Comparison of ENCODE assay signal across 8 mouse cellular contexts in genomic region chr2:37780270-37780929, GRCm38 (mm10). TPM values are rescaled to one million over a fixed set of nuclear protein-coding genes. Genes with fewer than 3 reads are reported as not detected.
DNase-seq lines count a peak whose midpoint lies in the region; ATAC-seq and TF ChIP-seq lines count a peak whose summit lies in the region.

No protein-coding gene starts in this region.

- H3K9ac ChIP-seq in forebrain, postnatal 0 days = no peak overlapping the region
- peak overlapping the region; percentile 9; the same call in 1 of the 2 replicates for H3K9ac ChIP-seq in lung, embryonic 14.5 days

- 4% methylated on average over 14 of the region's 14 CpGs for WGBS in forebrain, postnatal 0 days
- WGBS in lung, embryonic 14.5 days = 3% methylated on average over 14 of the region's 14 CpGs

- H3K27ac ChIP-seq in forebrain, postnatal 0 days (ENCODE audit: low read depth, low read length) = no peak overlapping the region
- no peak overlapping the region for H3K27ac ChIP-seq in lung, embryonic 14.5 days (ENCODE audit: low read depth)

- intact Hi-C loops in left cerebral cortex, postnatal 36 days (cut with DNase I) = no loop called here

- no peaks in the 10 kb centered on the region for H3K27me3 ChIP-seq in forebrain, postnatal 0 days (ENCODE audit: insufficient read depth, low read length)
- H3K27me3 ChIP-seq in lung, embryonic 14.5 days (ENCODE audit: insufficient read depth, low read length) = no peaks in the 10 kb centered on the region

- H3K4me2 ChIP-seq in forebrain, postnatal 0 days (ENCODE audit: low read depth) = peak overlapping the region; percentile 41
- H3K4me2 ChIP-seq in lung, embryonic 14.5 days = peak overlapping the region; percentile 52

- peak overlapping the region; percentile 16 for H3K4me3 ChIP-seq in forebrain, postnatal 0 days (ENCODE audit: low read depth, low read length)
- peak overlapping the region; percentile 13 for H3K4me3 ChIP-seq in lung, embryonic 14.5 days (ENCODE audit: low read depth, low read length)

- TF ChIP-seq CTCF in forebrain, postnatal 0 days (IDR thresholded peaks at IDR 0.05; ENCODE audit: low read depth) = no peak
- TF ChIP-seq CTCF in lung, embryonic 14.5 days (IDR thresholded peaks at IDR 0.05; ENCODE audit: low read depth) = no peak

- ATAC-seq in forebrain, postnatal 0 days = peak; percentile 49
- peak; percentile 66 for ATAC-seq in lung, embryonic 14.5 days (ENCODE audit: insufficient read depth)
- ATAC-seq in cerebellum, adult (ENCODE audit: insufficient number of reproducible peaks, low FRiP score, low TSS enrichment) = no peak

- no peaks in the 10 kb centered on the region for H3K36me3 ChIP-seq in forebrain, postnatal 0 days (ENCODE audit: insufficient read depth)
- no peaks in the 10 kb centered on the region for H3K36me3 ChIP-seq in lung, embryonic 14.5 days (ENCODE audit: insufficient read depth)

- DNase-seq in urinary bladder, postnatal 36 days (ENCODE audit: low spot score in 2 of 2) = peak; percentile 27 to 51
- DNase-seq in urinary bladder, postnatal 4 days (ENCODE audit: low spot score in 2 of 2) = no peak
- DNase-seq in forebrain, postnatal 0 days = no peak
- DNase-seq in kidney, adult 18-20 months = peak; percentile 62
- DNase-seq in lung, embryonic 14.5 days = peak; percentile 67
- peak; percentile 61 for DNase-seq in ovary, postnatal 36 days (ENCODE audit: low spot score)
- no peak for DNase-seq in left cerebral cortex, postnatal 36 days (ENCODE audit: low spot score in 2 of 2)

- H3K9me3 ChIP-seq in forebrain, postnatal 0 days (ENCODE audit: low read length) = no peaks in the 10 kb centered on the region
- H3K9me3 ChIP-seq in lung, embryonic 14.5 days (ENCODE audit: low read depth, low read length) = no peaks in the 10 kb centered on the region

- peaks cover 9% of the 10 kb centered on the region for H3K4me1 ChIP-seq in forebrain, postnatal 0 days (ENCODE audit: insufficient read depth)
- no peaks in the 10 kb centered on the region for H3K4me1 ChIP-seq in lung, embryonic 14.5 days (ENCODE audit: insufficient read depth)

RNA-seq across cellular contexts. Expression of gene Crb2, which starts 4.4 kb away (rescaled TPM):
- total RNA-seq in forebrain, postnatal 0 days (2014; rRNA removed) = 3.8 and 6.0 TPM in 2 replicates
- polyA plus RNA-seq in forebrain, postnatal 0 days (2015; fragmentation: Nextera tagmentation; extraction: Ambion mirVana) = 1.5 and 2.7 TPM in 2 replicates
- 1.5 and 1.8 TPM in 2 replicates for polyA plus RNA-seq in lung, embryonic 14.5 days (2014; fragmentation: Nextera tagmentation; extraction: Ambion mirVana)
- 1 to 10 TPM; 3.4 to 3.5 TPM for total RNA-seq in left cerebral cortex, postnatal 36 days (2021)

Comparison
In these comparisons a context has a peak if more than half of its experiments do, and no peak if none do; other contexts are left out.
1. DNase-seq: peak in urinary bladder, postnatal 36 days (2 of 2), kidney, adult 18-20 months (single experiment), lung, embryonic 14.5 days (single experiment) and ovary, postnatal 36 days (single experiment); none in urinary bladder, postnatal 4 days (0 of 2), forebrain, postnatal 0 days (single experiment) and left cerebral cortex, postnatal 36 days (0 of 2).